Mouse (Mus musculus) lung, postnatal 0 days (tissue): ENCODE measurements at regions not wholly inside any gene's neighbourhood (a gene's known extent, or its start where the extent isn't known, plus 50 kb on each side); places are given as distances from the start of the nearest gene placed in this dataset.

Experiments
- ATAC-seq: fragments of 200-750 bp; cut with Nextera tagmentation; 2 replicates; pipeline ENCODE4 v1.8.0; 2017; ENCODE audit warnings: moderate library complexity
- DNase-seq: peaks from one replicate; pipeline ENCODE4 v3.0.0-alpha.2; 2016; ENCODE audit warnings: low spot score
- H3K27ac ChIP-seq: fragments of 300-500 bp; sonication (generic); 2 replicates; pipeline ENCODE4 v1.5.1; 2014; ENCODE audit warnings: antibody characterized with exemption, mild to moderate bottlenecking, low read length, mixed read lengths
- H3K27me3 ChIP-seq: fragments of 300-500 bp; sonication (generic); replicated peaks from 2 replicates; pipeline ENCODE4 v1.6.1; 2014; ENCODE audit warnings: low read length, mixed read lengths; ENCODE audit not compliant: insufficient read depth
- H3K36me3 ChIP-seq: fragments of 300-500 bp; sonication (generic); 2 replicates; pipeline ENCODE4 v1.6.1; 2014; ENCODE audit warnings: low read length, mixed read lengths; ENCODE audit not compliant: insufficient read depth
- H3K4me1 ChIP-seq: fragments of 300-500 bp; sonication (generic); 2 replicates; pipeline ENCODE4 v1.6.1; 2014; ENCODE audit warnings: antibody characterized with exemption, low read depth, low read length, mixed read lengths; ENCODE audit not compliant: insufficient read depth
- H3K4me2 ChIP-seq: fragments of 300-500 bp; sonication (generic); replicated peaks from 2 replicates; pipeline ENCODE4 v1.6.1; 2014; ENCODE audit warnings: low read depth, mild to moderate bottlenecking, low read length, moderate library complexity, mixed read lengths
- H3K4me3 ChIP-seq: fragments of 300-500 bp; sonication (generic); 2 replicates; pipeline ENCODE4 v1.5.1; 2014; ENCODE audit warnings: low read depth, low read length
- H3K9ac ChIP-seq: fragments of 300-500 bp; sonication (generic); replicated peaks from 2 replicates; pipeline ENCODE4 v1.6.1; 2014; ENCODE audit warnings: low read depth, mild to moderate bottlenecking
- H3K9me3 ChIP-seq: fragments of 300-500 bp; sonication (generic); 2 replicates; pipeline ENCODE4 v1.6.1; 2016; ENCODE audit warnings: low read length, mixed read lengths
- CTCF ChIP-seq: IDR thresholded peaks from 2 replicates; pipeline ENCODE4 v1.5.1; 2016; ENCODE audit warnings: antibody characterized with exemption, mild to moderate bottlenecking
- EP300 ChIP-seq: IDR thresholded peaks from 2 replicates; pipeline ENCODE4 v1.6.1; 2016; ENCODE audit warnings: antibody characterized with exemption, mild to moderate bottlenecking, control low read depth
- WGBS: fragments of 180-500 bp; shearing (Covaris S2); extraction: QIAGEN DNeasy Blood & Tissue Kit; methylation state at CpG from one replicate; pipeline ENCODE4 v1.1.7; 2014; 5-methylcytosine and 5-hydroxymethylcytosine counted together

DNA sequence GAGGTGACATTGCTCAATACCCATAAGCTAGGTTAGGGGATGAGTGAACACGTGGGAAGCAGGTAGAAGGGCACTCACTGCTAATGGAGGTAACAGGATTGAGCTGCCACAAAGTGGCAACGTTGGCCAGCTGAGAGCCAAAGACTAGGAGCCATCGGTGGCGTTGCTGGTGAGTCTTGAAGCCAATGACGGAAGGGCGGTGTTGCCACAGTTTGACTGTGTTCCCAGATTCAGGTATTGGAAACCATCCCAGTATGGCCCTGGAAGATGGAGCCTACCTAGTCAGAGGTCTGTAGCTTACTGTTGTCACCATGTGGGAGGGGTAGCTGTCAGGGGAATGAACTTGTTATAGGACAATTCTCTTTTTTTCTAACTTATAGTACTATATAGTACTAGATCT lies 158.4 kb downstream of the Ly86 start:
- Histone ChIP-seq H3K9me3 (no peaks in the 10 kb centered on the region), H3K27ac (no peak overlapping the region), H3K9ac (no peak overlapping the region), H3K4me2 (no peak overlapping the region), H3K4me1 (peaks cover 12% of the 10 kb centered on the region), H3K36me3 (no peaks in the 10 kb centered on the region), H3K4me3 (no peak overlapping the region), H3K27me3 (no peaks in the 10 kb centered on the region)
- ATAC-seq: no peak
- no peak for DNase-seq
- WGBS: 93% methylated on average over 6 of the region's 6 CpGs
- no peak for TF ChIP-seq EP300
- no peak for TF ChIP-seq CTCF

DNA sequence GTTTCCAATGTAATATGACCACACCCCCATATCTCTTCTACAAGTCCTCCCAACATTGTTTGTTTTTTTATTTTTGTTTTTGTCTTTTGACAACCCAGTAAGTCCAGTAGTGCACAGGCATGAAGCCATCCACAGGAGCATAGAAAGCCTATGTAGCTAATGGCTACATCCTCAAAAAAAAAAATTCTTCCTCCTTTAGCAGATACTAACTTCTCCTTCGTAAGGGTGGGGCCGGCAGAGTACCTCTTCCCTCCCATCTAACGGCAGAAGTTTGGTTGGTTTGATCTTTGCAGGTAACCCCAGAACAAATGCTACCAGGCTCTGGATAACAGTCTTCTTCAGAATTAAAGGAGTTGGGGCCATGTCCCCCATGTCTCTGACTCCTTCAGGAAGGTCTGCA lies 158.9 kb downstream of the Ly86 start:
- no peak overlapping the region for H3K4me2 ChIP-seq
- H3K36me3 ChIP-seq: no peaks in the 10 kb centered on the region
- H3K4me3 ChIP-seq: no peak overlapping the region
- no peaks in the 10 kb centered on the region for H3K9me3 ChIP-seq
- peaks cover 16% of the 10 kb centered on the region for H3K4me1 ChIP-seq
- no peak overlapping the region for H3K9ac ChIP-seq
- ATAC-seq (no peak), DNase-seq (no peak)
- 81% methylated on average over 3 of the region's 3 CpGs for WGBS
- TF ChIP-seq CTCF (no peak), EP300 (no peak)
- no peaks in the 10 kb centered on the region for H3K27me3 ChIP-seq
- H3K27ac ChIP-seq: 0 out of 2 replicates have a peak overlapping the region, but pooled peaks have one; percentile 1

DNA sequence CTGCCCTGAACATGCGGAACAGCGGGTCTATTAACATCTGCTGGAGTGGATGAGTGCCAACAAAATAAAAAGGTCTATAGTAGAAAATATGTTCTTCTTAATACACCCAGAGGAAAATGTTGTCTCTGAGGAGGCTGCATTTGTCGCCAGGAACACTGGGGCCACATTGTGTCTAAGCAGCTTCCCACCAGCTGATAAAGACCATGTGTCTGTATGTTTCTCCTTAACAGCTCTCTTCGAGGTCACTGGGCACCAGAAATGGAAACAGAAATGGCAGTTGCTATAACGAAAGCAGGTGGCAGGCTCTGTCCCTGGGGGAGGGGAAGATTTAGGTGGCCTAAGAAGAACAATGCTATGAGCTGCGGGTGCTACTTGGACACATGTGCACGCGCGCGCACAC lies 159.4 kb downstream of the Ly86 start:
- no peak overlapping the region for H3K4me2 ChIP-seq
- TF ChIP-seq CTCF (no peak), EP300 (no peak)
- H3K9ac ChIP-seq: no peak overlapping the region
- H3K9me3 ChIP-seq: no peaks in the 10 kb centered on the region
- H3K4me3 ChIP-seq: no peak overlapping the region
- ATAC-seq: no peak
- H3K27me3 ChIP-seq: no peaks in the 10 kb centered on the region
- no peaks in the 10 kb centered on the region for H3K36me3 ChIP-seq
- H3K27ac ChIP-seq: 0 out of 2 replicates have a peak overlapping the region, but pooled peaks have one; percentile 1
- peak; percentile 58 for DNase-seq
- WGBS: 65% methylated on average over 10 of the region's 10 CpGs
- H3K4me1 ChIP-seq: peaks cover 19% of the 10 kb centered on the region

DNA sequence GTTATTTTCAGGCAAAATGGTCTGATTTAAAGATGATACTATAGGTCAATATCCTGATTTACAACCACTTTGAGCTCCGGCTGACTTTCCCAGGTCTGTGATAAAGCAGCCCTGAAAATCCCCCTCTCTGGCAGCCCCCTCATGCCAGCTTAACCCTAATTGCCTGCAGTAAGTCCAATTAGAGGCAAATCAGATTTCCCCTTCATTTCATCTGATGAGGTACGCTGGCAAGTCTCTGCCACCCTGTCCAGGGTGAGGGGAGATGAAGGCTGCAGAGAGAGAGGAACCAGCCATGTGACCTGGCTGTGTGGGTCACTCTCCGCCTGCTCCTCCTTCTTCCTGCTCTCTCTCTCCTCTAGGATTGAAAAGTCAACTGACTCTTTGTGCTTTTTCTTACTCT lies 160.6 kb downstream of the Ly86 start:
- H3K4me1 ChIP-seq: peaks cover 28% of the 10 kb centered on the region
- H3K27ac ChIP-seq: peak overlapping the region; percentile 89
- H3K4me3 ChIP-seq: no peak overlapping the region
- H3K27me3 ChIP-seq: no peaks in the 10 kb centered on the region
- TF ChIP-seq CTCF: no peak
- no peak for TF ChIP-seq EP300
- H3K9ac ChIP-seq: no peak overlapping the region
- no peaks in the 10 kb centered on the region for H3K36me3 ChIP-seq
- peak; percentile 38 for DNase-seq
- no peak overlapping the region for H3K4me2 ChIP-seq
- H3K9me3 ChIP-seq: no peaks in the 10 kb centered on the region
- 67% methylated on average over 3 of the region's 3 CpGs for WGBS
- ATAC-seq: no peak

DNA sequence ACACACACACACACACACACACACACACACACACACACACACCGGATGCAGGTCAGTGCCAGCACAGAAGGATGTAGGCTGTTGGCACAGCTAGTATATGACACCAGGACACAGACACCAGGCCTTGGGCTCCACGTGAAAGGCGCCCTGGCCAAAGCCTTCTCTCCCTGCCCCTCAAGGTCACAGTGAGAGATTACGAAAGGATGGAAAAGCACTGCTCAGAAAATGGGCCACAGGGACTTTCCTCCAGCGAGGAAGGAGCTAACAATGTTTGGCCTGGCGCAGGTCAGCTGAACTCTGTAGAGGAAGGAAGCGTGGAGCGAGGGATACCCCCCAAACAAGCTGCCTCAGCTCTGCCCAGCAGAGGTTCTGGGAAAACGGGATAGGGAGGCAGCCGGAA lies 161.0 kb downstream of the Ly86 start:
- no peaks in the 10 kb centered on the region for H3K9me3 ChIP-seq
- ATAC-seq: no peak
- no peak overlapping the region for H3K9ac ChIP-seq
- DNase-seq: peak; percentile 48
- peak overlapping the region; percentile 89 for H3K27ac ChIP-seq
- H3K4me1 ChIP-seq: peaks cover 28% of the 10 kb centered on the region
- no peak overlapping the region for H3K4me2 ChIP-seq
- H3K27me3 ChIP-seq: no peaks in the 10 kb centered on the region
- peak; percentile 67 for TF ChIP-seq EP300
- TF ChIP-seq CTCF: no peak
- no peak overlapping the region for H3K4me3 ChIP-seq
- H3K36me3 ChIP-seq: no peaks in the 10 kb centered on the region
- WGBS: 35% methylated on average over 10 of the region's 10 CpGs

DNA sequence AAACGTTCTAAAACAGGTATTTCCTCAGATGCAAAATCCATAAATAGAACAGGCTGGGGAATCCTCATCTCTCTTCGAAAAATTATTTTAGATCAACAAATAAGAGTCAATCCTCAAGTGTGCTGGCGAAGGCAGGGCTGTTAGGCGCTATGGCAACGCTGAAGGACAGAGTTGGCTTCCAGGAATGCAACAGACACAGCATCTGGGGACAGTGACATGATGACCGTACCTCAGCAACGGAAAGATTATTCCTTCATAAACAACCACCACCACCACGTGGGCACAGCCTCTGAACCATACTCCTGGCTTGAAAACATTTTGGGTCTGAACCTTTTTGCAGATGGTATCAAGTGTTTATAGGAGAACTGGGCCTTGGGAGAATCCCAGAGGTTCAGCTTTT lies 161.7 kb downstream of the Ly86 start:
- WGBS: 34% methylated on average over 8 of the region's 8 CpGs
- H3K27me3 ChIP-seq: no peaks in the 10 kb centered on the region
- H3K36me3 ChIP-seq: no peaks in the 10 kb centered on the region
- DNase-seq: no peak
- peaks cover 28% of the 10 kb centered on the region for H3K4me1 ChIP-seq
- H3K4me2 ChIP-seq: no peak overlapping the region
- H3K27ac ChIP-seq: peak overlapping the region; percentile 89
- no peak overlapping the region for H3K9ac ChIP-seq
- no peak for ATAC-seq
- no peak for TF ChIP-seq CTCF
- H3K4me3 ChIP-seq: no peak overlapping the region
- no peaks in the 10 kb centered on the region for H3K9me3 ChIP-seq

DNA sequence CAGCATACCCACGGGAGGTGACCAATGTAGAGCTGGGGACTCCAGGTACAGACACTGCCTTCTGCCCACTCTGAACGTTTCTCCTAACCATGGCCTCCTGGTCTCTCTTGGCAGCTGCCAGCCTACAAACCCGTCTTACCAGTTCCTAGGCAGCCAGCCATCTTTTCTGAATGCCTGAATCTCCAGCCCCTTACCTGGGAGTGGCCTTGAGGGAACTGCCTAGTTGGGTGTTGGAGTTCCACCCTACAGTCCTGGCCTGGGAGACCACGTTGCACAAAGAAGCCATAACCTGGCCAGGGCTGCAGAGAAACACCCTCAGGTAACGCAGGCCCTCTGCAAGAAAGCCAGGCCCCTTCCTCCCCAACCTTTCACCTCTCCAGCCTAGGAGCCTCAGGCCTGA lies 162.1 kb downstream of the Ly86 start:
- Histone ChIP-seq H3K9ac (no peak overlapping the region), H3K4me1 (peaks cover 28% of the 10 kb centered on the region), H3K4me3 (no peak overlapping the region), H3K27me3 (no peaks in the 10 kb centered on the region), H3K9me3 (no peaks in the 10 kb centered on the region), H3K4me2 (no peak overlapping the region), H3K36me3 (no peaks in the 10 kb centered on the region), H3K27ac (peak overlapping the region; percentile 89)
- 51% methylated on average over 5 of the region's 5 CpGs for WGBS
- ATAC-seq (peak; percentile 35), DNase-seq (peak; percentile 85)
- no peak for TF ChIP-seq EP300
- TF ChIP-seq CTCF: no peak
